Mouse (Mus musculus) NIH3T3 (cell line): ENCODE results near the gene Creb3l4.

ENCODE experiments used
- DNase-seq: peaks from one replicate; pipeline ENCODE4 v3.0.0-alpha.2; 2012; ENCODE audit warnings: low read depth

The Creb3l4 gene

GRCm38 (mm10) chr3:90190859-90191510 lies 52.3 kb downstream of the Creb3l4 start:
- no peak for DNase-seq
